Mouse (Mus musculus) kidney, embryonic 15.5 days (tissue): ENCODE measurements around the gene Gpn3. TPM values are rescaled to one million over a fixed set of nuclear protein-coding genes. Genes with fewer than 3 reads are reported as not detected.

Experiments
- ATAC-seq: fragments of 200-750 bp; cut with Nextera tagmentation; replicated peaks from 2 replicates; pipeline ENCODE4 v1.8.0; 2017; ENCODE audit warnings: moderate TSS enrichment; ENCODE audit not compliant: low FRiP score
- H3K27ac ChIP-seq: fragments of 300-500 bp; sonication (generic); 2 replicates; pipeline ENCODE4 v1.5.1; 2015; ENCODE audit warnings: mild to moderate bottlenecking, inconsistent platforms
- H3K27me3 ChIP-seq: fragments of 300-500 bp; sonication (generic); 2 replicates; pipeline ENCODE4 v1.6.1; 2015; ENCODE audit warnings: inconsistent platforms
- H3K36me3 ChIP-seq: fragments of 300-500 bp; sonication (generic); 2 replicates; pipeline ENCODE4 v1.6.1; 2015; ENCODE audit warnings: inconsistent platforms
- H3K4me1 ChIP-seq: fragments of 300-500 bp; sonication (generic); 2 replicates; pipeline ENCODE4 v1.6.1; 2015; ENCODE audit warnings: inconsistent platforms
- H3K4me2 ChIP-seq: fragments of 300-500 bp; sonication (generic); 2 replicates; pipeline ENCODE4 v1.6.1; 2015; ENCODE audit warnings: moderate library complexity, mild to moderate bottlenecking, inconsistent platforms
- H3K4me3 ChIP-seq: fragments of 300-500 bp; sonication (generic); replicated peaks from 2 replicates; pipeline ENCODE4 v1.5.1; 2015; ENCODE audit warnings: mild to moderate bottlenecking, inconsistent platforms
- H3K9ac ChIP-seq: fragments of 300-500 bp; sonication (generic); 2 replicates; pipeline ENCODE4 v1.6.1; 2015; ENCODE audit warnings: mild to moderate bottlenecking, inconsistent platforms
- H3K9me3 ChIP-seq: fragments of 300-500 bp; sonication (generic); replicated peaks from 2 replicates; pipeline ENCODE4 v1.6.1; 2016; ENCODE audit warnings: inconsistent platforms
- WGBS: fragments of 180-500 bp; shearing (Covaris S2); methylation state at CpG from one replicate; pipeline ENCODE4 v1.1.7; 2015; ENCODE audit warnings: mixed read lengths; 5-methylcytosine and 5-hydroxymethylcytosine counted together
- polyA plus RNA-seq: library from polyadenylated mRNA; unstranded; fragments of >200 nt; fragmentation: Nextera tagmentation; extraction: Ambion mirVana; gene quantifications from 2 replicates; pipeline ENCODE4 v1.2.1, GENCODE M21; 2015

The Gpn3 gene
- polyA plus RNA-seq, 1 experiment from 2014 or later = 69.7 TPM

DNA sequence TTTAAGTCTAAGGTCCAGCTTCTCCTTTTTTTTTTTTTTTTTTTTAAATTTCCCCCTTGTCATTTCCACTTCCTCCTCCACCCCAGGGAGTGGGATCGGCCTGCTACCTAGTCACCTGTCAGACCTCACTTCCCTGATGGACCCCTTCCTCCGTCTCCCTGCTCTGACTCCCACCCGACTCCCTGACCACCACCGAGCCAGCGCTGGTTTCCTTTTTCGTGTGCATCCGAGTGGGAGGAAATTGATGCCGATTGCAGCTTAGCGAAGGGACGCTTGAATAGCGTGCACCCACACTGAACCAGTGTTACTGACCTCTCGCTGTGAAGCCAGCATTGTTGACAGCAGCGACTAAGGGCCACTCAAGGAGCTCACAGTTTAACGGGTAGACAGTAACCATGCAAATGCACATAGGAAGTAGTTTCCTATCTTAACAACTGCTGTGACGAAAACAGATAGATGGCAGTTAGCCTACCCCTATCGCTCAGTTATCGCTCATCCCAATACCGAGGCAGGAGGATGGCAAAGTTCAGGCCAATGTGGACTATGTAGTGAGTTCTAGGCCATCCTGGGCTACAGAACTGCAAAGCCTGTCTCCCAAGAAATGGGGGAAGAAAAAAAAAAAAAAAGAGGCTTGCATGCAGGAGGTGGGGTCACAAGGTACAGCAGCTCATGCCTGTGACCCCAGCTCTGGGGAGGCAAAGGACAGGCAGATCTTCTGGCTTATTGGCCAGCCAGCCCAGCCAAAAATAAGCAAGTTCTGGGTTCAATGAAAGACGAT is 20.7 kb downstream of the Gpn3 start:
- Histone ChIP-seq H3K4me1 (peaks cover 17% of the 10 kb centered on the region), H3K4me2 (peak overlapping the region; percentile 74), H3K9me3 (no peaks in the 10 kb centered on the region), H3K9ac (peak overlapping the region; percentile 88), H3K27ac (peak overlapping the region; percentile 82; the same call in 1 of the 2 replicates), H3K4me3 (peak overlapping the region; percentile 93), H3K27me3 (no peaks in the 10 kb centered on the region), H3K36me3 (peaks cover 19% of the 10 kb centered on the region)
- no peak for ATAC-seq
- 13% methylated on average over 19 of the region's 19 CpGs for WGBS

DNA sequence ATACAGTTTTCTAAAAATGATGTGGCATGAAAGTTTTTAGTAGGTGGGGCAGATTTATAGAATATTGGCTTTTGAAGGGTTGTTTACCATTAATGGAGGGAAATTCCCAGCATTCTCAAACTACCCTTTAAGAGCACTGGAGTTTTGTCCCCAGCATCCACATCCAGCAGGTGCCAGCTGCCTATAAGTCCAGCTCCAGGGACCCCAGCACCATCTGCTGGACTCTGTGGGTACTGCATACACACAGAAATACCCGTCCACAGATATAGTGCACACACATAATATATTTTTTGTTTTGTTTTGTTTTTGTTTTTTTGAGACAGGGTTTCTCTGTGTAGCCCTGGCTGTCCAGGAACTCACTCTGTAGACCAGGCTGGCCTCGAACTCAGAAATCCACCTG is 22.2 kb downstream of the Gpn3 start:
- WGBS = 50% methylated on average over 2 of the region's 2 CpGs
- no peak overlapping the region for H3K27ac ChIP-seq
- H3K4me1 ChIP-seq = peaks cover 17% of the 10 kb centered on the region
- H3K27me3 ChIP-seq = no peaks in the 10 kb centered on the region
- no peak overlapping the region for H3K4me2 ChIP-seq
- H3K4me3 ChIP-seq = no peak overlapping the region
- no peak for ATAC-seq
- H3K9ac ChIP-seq = no peak overlapping the region
- no peaks in the 10 kb centered on the region for H3K9me3 ChIP-seq
- H3K36me3 ChIP-seq = peaks cover 32% of the 10 kb centered on the region

- Histone ChIP-seq H3K4me1 (peaks cover 25% of the 10 kb centered on the region), H3K9ac (no peak overlapping the region), H3K36me3 (peaks cover 56% of the 10 kb centered on the region), H3K4me2 (0 out of 2 replicates have a peak overlapping the region, but pooled peaks have one; percentile 14), H3K9me3 (no peaks in the 10 kb centered on the region), H3K27ac (peak overlapping the region; percentile 78), H3K27me3 (no peaks in the 10 kb centered on the region), H3K4me3 (0 out of 2 replicates have a peak overlapping the region, but pooled peaks have one; percentile 14)
- ATAC-seq = 0 out of 2 replicates have a peak, but pooled peaks have one; percentile 27
- WGBS = 85% methylated on average over 10 of the region's 10 CpGs
Measured at GRCm38 (mm10) chr5:122396791-122397190, 25.1 kb downstream of the Gpn3 start.

- no peak for ATAC-seq
- no peaks in the 10 kb centered on the region for H3K27me3 ChIP-seq
- no peaks in the 10 kb centered on the region for H3K9me3 ChIP-seq
- H3K9ac ChIP-seq = no peak overlapping the region
- H3K36me3 ChIP-seq = peaks cover 63% of the 10 kb centered on the region
- H3K4me3 ChIP-seq = no peak overlapping the region
- H3K27ac ChIP-seq = peak overlapping the region; percentile 78; the same call in 1 of the 2 replicates
- 89% methylated on average over 8 of the region's 8 CpGs for WGBS
- H3K4me1 ChIP-seq = peaks cover 21% of the 10 kb centered on the region
- no peak overlapping the region for H3K4me2 ChIP-seq
Measured at GRCm38 (mm10) chr5:122397495-122397894, 25.8 kb downstream of the Gpn3 start.

DNA sequence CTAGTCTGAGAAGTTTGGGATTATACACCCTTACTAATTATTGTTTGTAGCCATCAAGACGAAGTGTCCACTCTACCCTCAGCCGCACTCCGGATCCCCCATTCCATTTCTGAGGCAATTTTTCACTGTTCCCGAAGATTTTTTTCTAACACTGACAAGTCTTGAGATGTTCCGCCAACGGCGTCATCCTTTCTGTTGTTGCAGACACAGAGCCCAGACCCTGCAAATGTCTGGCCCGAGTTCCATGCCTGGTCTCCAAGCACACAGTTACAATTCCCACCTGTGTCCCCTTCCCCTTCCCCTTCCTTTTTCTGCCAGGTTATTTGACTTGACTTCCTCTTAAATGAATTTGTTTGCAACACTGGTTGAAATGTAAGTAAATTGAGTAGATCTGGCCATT is 28.2 kb downstream of the Gpn3 start:
- WGBS = 93% methylated on average over 8 of the region's 8 CpGs
- peaks cover 82% of the 10 kb centered on the region for H3K36me3 ChIP-seq
- H3K27me3 ChIP-seq = no peaks in the 10 kb centered on the region
- H3K4me3 ChIP-seq = no peak overlapping the region
- H3K4me2 ChIP-seq = no peak overlapping the region
- no peak overlapping the region for H3K9ac ChIP-seq
- no peak for ATAC-seq
- H3K9me3 ChIP-seq = no peaks in the 10 kb centered on the region
- H3K27ac ChIP-seq = no peak overlapping the region
- peaks cover 11% of the 10 kb centered on the region for H3K4me1 ChIP-seq

- 61% methylated on average over 18 of the region's 18 CpGs for WGBS
- H3K9ac ChIP-seq = no peak overlapping the region
- no peak overlapping the region for H3K4me2 ChIP-seq
- ATAC-seq = no peak
- H3K9me3 ChIP-seq = no peaks in the 10 kb centered on the region
- no peak overlapping the region for H3K27ac ChIP-seq
- peaks cover 87% of the 10 kb centered on the region for H3K36me3 ChIP-seq
- H3K4me3 ChIP-seq = no peak overlapping the region
- H3K27me3 ChIP-seq = no peaks in the 10 kb centered on the region
- H3K4me1 ChIP-seq = peaks cover 8% of the 10 kb centered on the region
Measured at GRCm38 (mm10) chr5:122400628-122401302, 29.1 kb downstream of the Gpn3 start.

- no peak overlapping the region for H3K4me2 ChIP-seq
- no peaks in the 10 kb centered on the region for H3K27me3 ChIP-seq
- peaks cover 92% of the 10 kb centered on the region for H3K36me3 ChIP-seq
- peaks cover 8% of the 10 kb centered on the region for H3K4me1 ChIP-seq
- no peak for ATAC-seq
- no peak overlapping the region for H3K27ac ChIP-seq
- H3K9ac ChIP-seq = no peak overlapping the region
- H3K4me3 ChIP-seq = no peak overlapping the region
- 20% methylated on average over 8 of the region's 8 CpGs for WGBS
- H3K9me3 ChIP-seq = no peaks in the 10 kb centered on the region
Measured at GRCm38 (mm10) chr5:122401303-122401640, 29.6 kb downstream of the Gpn3 start.

GRCm38 (mm10) chr5:122402160-122402559 is 30.5 kb downstream of the Gpn3 start:
- no peak overlapping the region for H3K4me3 ChIP-seq
- no peak overlapping the region for H3K27ac ChIP-seq
- 84% methylated on average over 13 of the region's 13 CpGs for WGBS
- no peak overlapping the region for H3K4me2 ChIP-seq
- H3K9ac ChIP-seq = no peak overlapping the region
- H3K27me3 ChIP-seq = no peaks in the 10 kb centered on the region
- peaks cover 94% of the 10 kb centered on the region for H3K36me3 ChIP-seq
- ATAC-seq = no peak
- no peaks in the 10 kb centered on the region for H3K9me3 ChIP-seq
- peaks cover 8% of the 10 kb centered on the region for H3K4me1 ChIP-seq

- no peaks in the 10 kb centered on the region for H3K9me3 ChIP-seq
- no peak overlapping the region for H3K9ac ChIP-seq
- no peak overlapping the region for H3K4me3 ChIP-seq
- no peak for ATAC-seq
- no peaks in the 10 kb centered on the region for H3K27me3 ChIP-seq
- H3K36me3 ChIP-seq = peaks cover 94% of the 10 kb centered on the region
- H3K27ac ChIP-seq = no peak overlapping the region
- peaks cover 8% of the 10 kb centered on the region for H3K4me1 ChIP-seq
- H3K4me2 ChIP-seq = no peak overlapping the region
- WGBS = 85% methylated on average over 5 of the region's 5 CpGs
Measured at GRCm38 (mm10) chr5:122402772-122403171, 31.1 kb downstream of the Gpn3 start.

- H3K9ac ChIP-seq = no peak overlapping the region
- no peak overlapping the region for H3K4me2 ChIP-seq
- H3K36me3 ChIP-seq = peaks cover 89% of the 10 kb centered on the region
- no peak overlapping the region for H3K27ac ChIP-seq
- no peak for ATAC-seq
- H3K27me3 ChIP-seq = no peaks in the 10 kb centered on the region
- peaks cover 8% of the 10 kb centered on the region for H3K4me1 ChIP-seq
- WGBS = 92% methylated on average over 12 of the region's 12 CpGs
- H3K9me3 ChIP-seq = no peaks in the 10 kb centered on the region
- H3K4me3 ChIP-seq = no peak overlapping the region
Measured at GRCm38 (mm10) chr5:122403362-122403761, 31.7 kb downstream of the Gpn3 start.

DNA sequence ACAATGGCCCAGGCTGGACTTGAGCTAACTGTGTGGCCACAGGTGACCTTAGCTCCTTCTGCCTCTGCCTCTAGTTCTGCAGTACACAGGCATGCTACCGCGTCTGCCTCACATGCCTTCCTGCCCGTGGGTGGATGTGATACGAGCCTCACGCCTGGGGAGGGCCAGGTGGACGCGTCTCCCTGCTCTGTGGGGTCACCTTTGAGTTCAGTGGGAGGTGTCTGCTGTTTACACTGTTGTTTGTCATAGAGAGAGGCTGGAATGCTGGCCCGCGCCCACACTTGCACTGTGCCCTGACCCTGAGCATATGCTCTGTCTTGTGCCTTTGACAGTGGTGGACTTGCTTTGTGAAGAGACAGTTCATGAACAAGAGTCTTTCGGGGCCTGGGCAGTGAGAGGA is 33.9 kb downstream of the Gpn3 start:
- no peak overlapping the region for H3K4me3 ChIP-seq
- H3K27me3 ChIP-seq = no peaks in the 10 kb centered on the region
- 89% methylated on average over 10 of the region's 10 CpGs for WGBS
- ATAC-seq = no peak; the same call in 1 of the 2 replicates
- H3K9ac ChIP-seq = no peak overlapping the region
- H3K27ac ChIP-seq = no peak overlapping the region
- H3K9me3 ChIP-seq = no peaks in the 10 kb centered on the region
- H3K4me2 ChIP-seq = no peak overlapping the region
- H3K36me3 ChIP-seq = peaks cover 78% of the 10 kb centered on the region
- H3K4me1 ChIP-seq = peaks cover 5% of the 10 kb centered on the region
